In the genomic region with DNA sequence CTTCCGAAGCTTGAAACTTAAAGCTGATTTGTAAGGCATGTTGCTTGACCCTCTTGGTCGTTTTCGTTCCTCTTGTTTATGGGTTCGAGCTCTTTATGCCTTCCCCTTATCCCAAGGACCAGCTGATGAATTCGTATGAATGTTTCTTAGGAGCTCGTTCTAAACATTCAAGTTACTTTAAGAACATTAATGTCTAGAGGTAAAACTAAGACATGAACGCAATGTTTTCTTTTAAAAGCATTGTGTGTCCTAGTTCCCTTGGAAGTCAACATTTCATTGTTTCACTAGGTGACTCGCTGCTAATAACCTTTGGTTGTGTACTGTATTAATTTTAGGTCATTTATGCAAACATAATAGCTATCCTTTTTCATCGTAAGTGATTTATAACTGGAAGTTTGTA, we compare ENCODE assay signal across 8 mouse cellular contexts. TPM values are rescaled to one million over a fixed set of nuclear protein-coding genes. Genes with fewer than 3 reads are reported as not detected.
DNase-seq lines count a peak whose midpoint lies in the region; ATAC-seq lines count a peak whose summit lies in the region.

No protein-coding gene starts in this region.

- H3K9me3 ChIP-seq in kidney, embryonic 14.5 days (ENCODE audit: control insufficient read depth, low read length), result no peaks in the 10 kb centered on the region
- H3K9me3 ChIP-seq in embryonic facial prominence, embryonic 11.5 days (replicated peaks; ENCODE audit: control insufficient read depth, low read length), result no peaks in the 10 kb centered on the region
- H3K9me3 ChIP-seq in hindbrain, embryonic 16.5 days (ENCODE audit: control insufficient read depth, low read length), result no peaks in the 10 kb centered on the region
- no peaks in the 10 kb centered on the region for H3K9me3 ChIP-seq in midbrain, embryonic 15.5 days

- ATAC-seq in kidney, embryonic 14.5 days (ENCODE audit: low FRiP score, low TSS enrichment), result no peak
- ATAC-seq in embryonic facial prominence, embryonic 11.5 days (replicated peaks; ENCODE audit: insufficient number of reproducible peaks, low FRiP score, low TSS enrichment, low read depth), result no peak
- ATAC-seq in hindbrain, embryonic 16.5 days, result no peak
- no peak for ATAC-seq in midbrain, embryonic 15.5 days (replicated peaks)

- no peak overlapping the region; the same call in 1 of the 2 replicates for H3K27ac ChIP-seq in kidney, embryonic 14.5 days (ENCODE audit: low read depth, low read length)
- H3K27ac ChIP-seq in embryonic facial prominence, embryonic 11.5 days (replicated peaks; ENCODE audit: low read depth, low read length), result no peak overlapping the region
- no peak overlapping the region for H3K27ac ChIP-seq in hindbrain, embryonic 16.5 days (ENCODE audit: low read depth, low read length)
- no peak overlapping the region for H3K27ac ChIP-seq in midbrain, embryonic 15.5 days

- 0 out of 2 replicates have a peak, but pooled peaks cover 3% of the 10 kb centered on the region for H3K4me1 ChIP-seq in kidney, embryonic 14.5 days (ENCODE audit: control insufficient read depth, insufficient read depth, low read length)
- no peaks in the 10 kb centered on the region for H3K4me1 ChIP-seq in embryonic facial prominence, embryonic 11.5 days (ENCODE audit: control insufficient read depth, insufficient read depth, low read length)
- no peaks in the 10 kb centered on the region; the same call in 1 of the 2 replicates for H3K4me1 ChIP-seq in hindbrain, embryonic 16.5 days (ENCODE audit: control insufficient read depth, insufficient read depth, low read depth, low read length)
- peaks cover 7% of the 10 kb centered on the region for H3K4me1 ChIP-seq in midbrain, embryonic 15.5 days

- H3K27me3 ChIP-seq in kidney, embryonic 14.5 days (ENCODE audit: control insufficient read depth, insufficient read depth, low read length), result no peaks in the 10 kb centered on the region
- no peaks in the 10 kb centered on the region for H3K27me3 ChIP-seq in embryonic facial prominence, embryonic 11.5 days (ENCODE audit: control insufficient read depth, insufficient read depth, low read length)
- H3K27me3 ChIP-seq in hindbrain, embryonic 16.5 days (replicated peaks; ENCODE audit: control insufficient read depth, insufficient read depth, low read length), result no peaks in the 10 kb centered on the region
- no peaks in the 10 kb centered on the region for H3K27me3 ChIP-seq in midbrain, embryonic 15.5 days (replicated peaks)

- DNase-seq in kidney, postnatal 4 days, result no peak
- DNase-seq in embryonic facial prominence, embryonic 11.5 days (ENCODE audit: low spot score), result no peak
- DNase-seq in left cerebral cortex, adult 9 months (ENCODE audit: low spot score in 2 of 2), result no peak
- no peak for DNase-seq in gastrocnemius, postnatal 4 days (ENCODE audit: low spot score in 2 of 2)
- no peak for DNase-seq in kidney, postnatal 25 days

- peak overlapping the region; percentile 87; the same call in 1 of the 2 replicates for H3K4me3 ChIP-seq in kidney, embryonic 14.5 days (ENCODE audit: low read length)
- H3K4me3 ChIP-seq in embryonic facial prominence, embryonic 11.5 days (ENCODE audit: low read depth, low read length), result no peak overlapping the region; the same call in 1 of the 2 replicates
- peak overlapping the region; percentile 88 for H3K4me3 ChIP-seq in hindbrain, embryonic 16.5 days (ENCODE audit: low read length)
- peak overlapping the region; percentile 91 for H3K4me3 ChIP-seq in midbrain, embryonic 15.5 days

- no peak overlapping the region for H3K9ac ChIP-seq in kidney, embryonic 14.5 days (ENCODE audit: low read depth, low read length)
- H3K9ac ChIP-seq in embryonic facial prominence, embryonic 11.5 days (replicated peaks; ENCODE audit: low read length), result no peak overlapping the region
- no peak overlapping the region for H3K9ac ChIP-seq in hindbrain, embryonic 16.5 days (ENCODE audit: low read depth, low read length)
- peak overlapping the region; percentile 87; the same call in 1 of the 2 replicates for H3K9ac ChIP-seq in midbrain, embryonic 15.5 days

- H3K4me2 ChIP-seq in kidney, embryonic 14.5 days (replicated peaks; ENCODE audit: low read depth, low read length), result peak overlapping the region; percentile 83
- peak overlapping the region; percentile 84; the same call in 1 of the 2 replicates for H3K4me2 ChIP-seq in embryonic facial prominence, embryonic 11.5 days (ENCODE audit: low read depth, low read length)
- H3K4me2 ChIP-seq in hindbrain, embryonic 16.5 days (ENCODE audit: low read length), result peak overlapping the region; percentile 93
- H3K4me2 ChIP-seq in midbrain, embryonic 15.5 days, result peak overlapping the region; percentile 74

- WGBS in kidney, embryonic 14.5 days, result 73% methylated on average over 9 of the region's 9 CpGs
- WGBS in embryonic facial prominence, embryonic 11.5 days, result 84% methylated on average over 9 of the region's 9 CpGs
- WGBS in hindbrain, embryonic 16.5 days, result 89% methylated on average over 9 of the region's 9 CpGs
- 90% methylated on average over 9 of the region's 9 CpGs for WGBS in midbrain, embryonic 15.5 days

- no peaks in the 10 kb centered on the region for H3K36me3 ChIP-seq in kidney, embryonic 14.5 days (ENCODE audit: control insufficient read depth, insufficient read depth, low read length)
- no peaks in the 10 kb centered on the region for H3K36me3 ChIP-seq in embryonic facial prominence, embryonic 11.5 days (replicated peaks; ENCODE audit: control insufficient read depth, insufficient read depth, low read depth, low read length)
- H3K36me3 ChIP-seq in hindbrain, embryonic 16.5 days (ENCODE audit: control insufficient read depth, insufficient read depth, low read length), result no peaks in the 10 kb centered on the region
- H3K36me3 ChIP-seq in midbrain, embryonic 15.5 days (replicated peaks), result no peaks in the 10 kb centered on the region

RNA-seq across cellular contexts. Expression of a gene that starts 4.2 kb away (rescaled TPM):
- 13.8 and 15.1 TPM in 2 replicates for polyA plus RNA-seq in kidney, embryonic 14.5 days (2014; fragmentation: Nextera tagmentation; extraction: Ambion mirVana)
- polyA plus RNA-seq in embryonic facial prominence, embryonic 11.5 days (2014; fragmentation: Nextera tagmentation; extraction: Ambion mirVana), result 9.5 and 9.7 TPM in 2 replicates
- 9.6 and 11.1 TPM in 2 replicates for polyA plus RNA-seq in hindbrain, embryonic 16.5 days (2015; fragmentation: Nextera tagmentation; extraction: Ambion mirVana)
- polyA plus RNA-seq in midbrain, embryonic 15.5 days (2015; fragmentation: Nextera tagmentation; extraction: Ambion mirVana), result 8.6 and 8.8 TPM in 2 replicates
- 1 to 10 TPM; 6.5 to 7.6 TPM for total RNA-seq in gastrocnemius, postnatal 4 days (2021)
